Mouse (Mus musculus): ENCODE data around the gene Efcab12. TPM values are rescaled to one million over a fixed set of nuclear protein-coding genes. Genes with fewer than 3 reads are reported as not detected.

Efcab12 gene
- polyA plus RNA-seq, 1 experiment from 2014 or later: 2.7 TPM

DNA sequence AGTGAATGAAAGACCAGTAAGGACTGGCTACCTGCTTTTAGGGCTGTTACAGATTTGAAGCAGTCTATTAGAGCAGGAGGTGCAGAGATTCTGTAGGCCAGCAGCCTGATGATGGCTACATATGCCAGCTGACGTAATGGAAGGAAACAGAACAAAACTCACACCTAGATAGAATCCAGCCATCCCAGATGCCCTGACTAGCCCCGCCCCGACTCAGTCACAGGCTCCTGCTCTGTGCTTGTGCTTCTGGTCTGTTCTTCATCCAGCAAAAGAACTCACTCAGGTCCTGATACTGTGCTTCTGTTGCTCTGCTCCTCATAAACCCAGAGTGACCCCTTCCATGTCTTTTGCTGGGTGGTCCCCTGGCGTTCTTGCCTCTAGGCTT lies 18.1 kb upstream of the Efcab12 start:
- no peaks in the 10 kb centered on the region for H3K27me3 ChIP-seq (replicated peaks)
- ATAC-seq (replicated peaks): no peak
- WGBS: 82% methylated on average over 4 of the region's 4 CpGs
- H3K9me3 ChIP-seq: no peaks in the 10 kb centered on the region
- H3K9ac ChIP-seq: no peak overlapping the region
- H3K36me3 ChIP-seq (replicated peaks): no peaks in the 10 kb centered on the region
- H3K27ac ChIP-seq: no peak overlapping the region
- H3K4me1 ChIP-seq: peaks cover 26% of the 10 kb centered on the region
- no peak overlapping the region for H3K4me3 ChIP-seq
- H3K4me2 ChIP-seq: no peak overlapping the region

DNA sequence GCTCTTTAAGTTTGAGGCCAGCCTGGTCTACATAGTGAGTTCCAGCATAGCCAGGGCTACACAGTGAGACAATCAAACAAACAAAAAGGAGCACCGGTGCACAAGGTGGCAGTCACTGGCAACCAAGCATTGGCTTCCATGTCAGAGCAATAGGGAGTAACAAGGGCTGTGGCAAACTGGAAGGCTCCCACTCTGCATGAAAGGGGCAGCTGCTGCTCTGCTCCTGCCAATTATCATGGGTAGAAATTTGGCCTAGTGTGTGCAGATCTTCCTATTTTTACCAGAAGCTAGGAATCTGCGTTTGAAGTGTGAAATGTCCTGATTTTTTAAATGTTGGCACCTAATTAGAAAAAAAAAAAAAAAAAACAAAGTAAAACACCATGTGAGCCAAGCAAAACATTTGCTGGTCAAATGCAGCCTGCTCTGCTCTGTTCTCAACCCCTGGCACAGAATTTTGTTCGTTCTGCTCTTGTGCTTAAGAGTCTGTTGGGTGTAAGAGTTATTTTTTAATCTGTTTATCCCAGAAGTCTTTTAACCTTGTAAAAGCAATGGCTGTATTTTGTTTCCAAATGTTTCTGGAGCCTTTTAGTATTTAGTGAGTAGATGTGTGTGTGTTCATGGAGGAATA lies 17.6 kb upstream of the Efcab12 start:
- Histone ChIP-seq H3K4me1 (peaks cover 26% of the 10 kb centered on the region), H3K9ac (no peak overlapping the region), H3K9me3 (no peaks in the 10 kb centered on the region), H3K36me3 (replicated peaks) (no peaks in the 10 kb centered on the region), H3K27ac (no peak overlapping the region), H3K4me2 (no peak overlapping the region), H3K27me3 (replicated peaks) (no peaks in the 10 kb centered on the region), H3K4me3 (no peak overlapping the region)
- WGBS: 83% methylated on average over 3 of the region's 3 CpGs
- ATAC-seq (replicated peaks): no peak

DNA sequence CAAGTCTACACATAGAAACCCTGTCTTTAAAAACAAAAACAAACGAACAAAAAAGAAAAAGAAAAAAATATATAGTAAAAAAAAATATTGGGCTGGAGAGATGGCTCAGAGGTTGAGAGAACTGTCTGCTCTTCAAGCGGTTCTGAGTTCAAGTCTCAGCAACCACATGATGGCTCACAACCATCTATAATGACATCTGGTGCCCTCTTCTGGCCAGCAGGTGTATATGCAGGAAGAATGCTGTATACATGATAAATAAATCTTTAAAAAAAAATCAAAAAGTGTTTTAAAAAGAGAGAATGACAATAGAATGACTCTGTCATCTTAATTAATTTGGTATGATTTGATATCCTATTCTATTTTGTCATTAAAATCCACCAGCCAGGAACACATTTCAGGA lies 16.2 kb upstream of the Efcab12 start:
- H3K4me3 ChIP-seq: no peak overlapping the region
- H3K9me3 ChIP-seq: no peaks in the 10 kb centered on the region
- H3K36me3 ChIP-seq (replicated peaks): no peaks in the 10 kb centered on the region
- no peak overlapping the region for H3K9ac ChIP-seq
- no peak for ATAC-seq (replicated peaks)
- WGBS: 62% methylated on average over 2 of the region's 2 CpGs
- no peak overlapping the region for H3K4me2 ChIP-seq
- H3K27ac ChIP-seq: no peak overlapping the region
- no peaks in the 10 kb centered on the region for H3K27me3 ChIP-seq (replicated peaks)
- H3K4me1 ChIP-seq: peaks cover 26% of the 10 kb centered on the region

DNA sequence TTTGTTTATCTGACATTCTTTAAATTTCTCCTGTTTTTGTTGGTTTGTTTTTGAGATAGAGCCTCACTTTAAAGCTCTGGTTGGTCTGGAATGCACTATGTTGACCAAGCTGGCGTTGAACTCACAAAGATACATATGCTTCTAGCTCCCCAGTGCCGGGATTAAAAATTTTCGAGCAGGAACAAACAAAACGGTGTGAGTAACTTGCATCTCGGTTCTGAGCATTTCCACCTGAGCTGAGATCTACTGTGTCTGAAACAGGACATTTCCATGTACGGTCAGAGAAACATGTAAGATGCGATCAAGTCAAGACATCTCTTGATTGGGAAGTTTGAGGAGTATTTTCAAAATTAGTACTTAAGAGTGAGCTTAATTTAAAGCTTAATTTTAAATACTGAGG lies 15.8 kb upstream of the Efcab12 start:
- Histone ChIP-seq H3K4me1 (peaks cover 26% of the 10 kb centered on the region), H3K27me3 (replicated peaks) (no peaks in the 10 kb centered on the region)
- WGBS: 38% methylated on average over 7 of the region's 7 CpGs

DNA sequence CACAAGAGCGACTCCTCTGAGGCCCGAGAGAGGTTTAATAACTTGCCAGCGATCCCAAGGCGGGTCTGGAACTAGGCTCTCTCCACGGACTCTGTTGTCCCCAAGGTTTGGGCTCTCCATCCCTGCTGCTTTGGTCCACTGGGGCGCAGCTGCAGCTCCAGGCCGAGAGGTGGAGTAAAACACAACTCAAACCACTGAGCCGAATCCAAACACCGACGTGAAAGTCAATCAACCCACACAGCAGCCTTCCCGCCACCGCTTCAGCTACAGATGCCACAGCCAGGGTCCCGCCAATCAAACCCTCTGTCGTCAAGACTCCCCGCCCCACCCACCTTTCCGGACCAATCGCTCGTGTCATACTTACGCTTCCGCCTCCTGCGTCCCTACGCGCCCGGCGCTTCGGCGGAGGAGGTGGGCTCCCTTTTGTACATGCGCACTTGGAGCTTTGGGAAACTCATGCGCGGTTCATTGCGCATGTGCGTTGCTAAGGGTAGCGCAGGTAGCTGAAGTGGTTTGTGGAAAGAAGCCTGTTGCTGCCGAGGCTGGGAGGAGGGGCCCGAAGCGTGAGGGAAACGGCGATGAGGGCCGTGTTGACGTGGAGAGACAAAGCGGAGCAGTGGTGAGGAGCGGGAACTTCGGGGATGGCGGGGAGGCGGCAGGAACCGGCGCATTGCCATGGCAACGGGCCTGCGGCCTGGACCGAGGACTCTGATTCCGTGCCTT lies 15.0 kb upstream of the Efcab12 start, which contains the start of the genes Mbd4 and Ift122:
TSS of gene Mbd4 (minus strand) at position 281 of the 723 bp plus-strand sequence.
TSS of gene Ift122 (plus strand) at position 380 of the 723 bp plus-strand sequence.
- H3K4me2 ChIP-seq: peak within 1 kb of the TSS; percentile 79
- peak within 1 kb of the TSS; percentile 80 for H3K27ac ChIP-seq
- H3K27me3 ChIP-seq (replicated peaks): no peaks in the 10 kb centered on the region
- peak; percentile 99 for ATAC-seq (replicated peaks)
- peaks cover 26% of the 10 kb centered on the region for H3K4me1 ChIP-seq
- 0% methylated on average over 51 of the region's 51 CpGs for WGBS
- H3K9ac ChIP-seq: peak within 1 kb of the TSS; percentile 50
- peak within 1 kb of the TSS; percentile 67 for H3K4me3 ChIP-seq
- H3K9me3 ChIP-seq: no peaks in the 10 kb centered on the region
- H3K36me3 ChIP-seq (replicated peaks): 0 out of 2 replicates have a peak, but pooled peaks cover 5% of the 10 kb centered on the region

More for the DNA sequence above, 15.8 kb upstream of the Efcab12 start:
- H3K9ac ChIP-seq: peak overlapping the region; percentile 50
- peak overlapping the region; percentile 80 for H3K27ac ChIP-seq
- H3K4me3 ChIP-seq: peak overlapping the region; percentile 67
- H3K4me2 ChIP-seq: peak overlapping the region; percentile 79
- ATAC-seq (replicated peaks): no peak
- H3K9me3 ChIP-seq: no peaks in the 10 kb centered on the region
- 0 out of 2 replicates have a peak, but pooled peaks cover 1% of the 10 kb centered on the region for H3K36me3 ChIP-seq (replicated peaks)

DNA sequence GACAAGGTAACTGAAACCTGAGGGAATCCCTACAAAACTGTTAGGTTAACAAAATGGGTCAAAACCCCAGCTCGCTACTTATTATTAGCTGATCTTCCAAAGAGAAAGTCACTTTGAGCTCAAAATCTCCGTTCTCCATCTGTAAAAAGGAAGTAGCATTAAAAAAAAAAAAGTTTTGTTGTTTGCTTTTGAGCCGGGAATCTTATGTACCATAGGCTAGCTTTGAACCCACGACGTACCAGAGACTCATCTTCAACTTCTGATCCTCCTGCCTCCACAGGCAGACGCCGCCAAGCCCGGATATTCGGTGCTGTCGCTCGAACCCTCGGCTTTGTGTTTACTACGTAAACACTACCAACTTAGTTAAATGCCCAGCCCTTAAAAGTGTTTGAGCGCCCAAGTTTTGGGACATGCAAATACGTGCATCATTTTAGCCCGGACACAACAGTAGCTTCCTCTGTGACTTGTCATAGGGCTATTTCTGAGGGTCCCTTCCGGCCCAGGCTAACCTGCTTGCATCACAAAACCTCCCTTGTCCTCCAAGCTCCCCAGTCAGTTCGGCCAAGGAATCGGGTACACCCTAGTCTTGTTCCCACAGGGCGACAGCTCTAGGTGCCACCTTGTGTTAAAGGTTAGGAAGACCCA lies 14.4 kb upstream of the Efcab12 start:
- peak overlapping the region; percentile 50 for H3K9ac ChIP-seq

DNA sequence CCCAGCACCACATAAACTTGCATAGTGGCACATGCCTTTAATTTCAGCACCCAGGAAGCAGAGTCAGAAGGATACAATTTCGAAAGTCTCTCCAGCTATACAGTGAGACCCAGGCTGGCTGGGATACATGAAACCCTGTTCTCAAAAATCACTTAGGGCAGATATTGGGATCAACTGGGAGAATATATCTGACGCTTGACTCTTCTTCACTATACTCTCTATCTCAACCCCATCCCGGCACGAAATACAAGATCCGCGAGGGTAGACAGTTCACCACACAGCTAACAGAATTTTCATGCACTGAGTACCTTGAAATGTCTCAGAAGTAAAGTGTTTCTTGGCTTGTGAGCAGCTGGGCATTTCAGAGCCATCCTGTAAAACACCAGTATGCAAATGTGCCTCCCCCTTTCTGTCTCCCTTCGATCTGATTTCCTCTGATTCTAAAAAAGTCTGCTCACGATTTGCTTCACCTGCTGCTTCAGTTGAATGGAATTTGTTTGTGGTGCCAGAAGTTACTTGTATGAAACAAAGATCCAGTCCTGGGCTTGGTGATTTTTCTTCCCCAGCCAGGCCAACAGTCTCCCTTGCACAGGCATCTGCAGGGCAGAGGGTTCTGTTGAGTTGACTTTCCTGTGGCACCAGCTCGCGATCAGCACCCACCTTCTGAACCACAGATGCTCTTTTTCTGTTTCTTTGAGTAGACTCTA lies 10.5 kb upstream of the Efcab12 start:
- ATAC-seq (replicated peaks): no peak
- H3K4me3 ChIP-seq: no peak overlapping the region
- WGBS: 93% methylated on average over 10 of the region's 10 CpGs

More for the DNA sequence above, 14.4 kb upstream of the Efcab12 start:
- WGBS: 5% methylated on average over 20 of the region's 20 CpGs
- peak overlapping the region; percentile 80 for H3K27ac ChIP-seq
- H3K4me3 ChIP-seq: peak overlapping the region; percentile 67
- no peak for ATAC-seq (replicated peaks)
- peak overlapping the region; percentile 79 for H3K4me2 ChIP-seq
- H3K36me3 ChIP-seq (replicated peaks): 0 out of 2 replicates have a peak, but pooled peaks cover 5% of the 10 kb centered on the region
- peaks cover 26% of the 10 kb centered on the region for H3K4me1 ChIP-seq
- H3K27me3 ChIP-seq (replicated peaks): no peaks in the 10 kb centered on the region
- H3K9me3 ChIP-seq: no peaks in the 10 kb centered on the region

DNA sequence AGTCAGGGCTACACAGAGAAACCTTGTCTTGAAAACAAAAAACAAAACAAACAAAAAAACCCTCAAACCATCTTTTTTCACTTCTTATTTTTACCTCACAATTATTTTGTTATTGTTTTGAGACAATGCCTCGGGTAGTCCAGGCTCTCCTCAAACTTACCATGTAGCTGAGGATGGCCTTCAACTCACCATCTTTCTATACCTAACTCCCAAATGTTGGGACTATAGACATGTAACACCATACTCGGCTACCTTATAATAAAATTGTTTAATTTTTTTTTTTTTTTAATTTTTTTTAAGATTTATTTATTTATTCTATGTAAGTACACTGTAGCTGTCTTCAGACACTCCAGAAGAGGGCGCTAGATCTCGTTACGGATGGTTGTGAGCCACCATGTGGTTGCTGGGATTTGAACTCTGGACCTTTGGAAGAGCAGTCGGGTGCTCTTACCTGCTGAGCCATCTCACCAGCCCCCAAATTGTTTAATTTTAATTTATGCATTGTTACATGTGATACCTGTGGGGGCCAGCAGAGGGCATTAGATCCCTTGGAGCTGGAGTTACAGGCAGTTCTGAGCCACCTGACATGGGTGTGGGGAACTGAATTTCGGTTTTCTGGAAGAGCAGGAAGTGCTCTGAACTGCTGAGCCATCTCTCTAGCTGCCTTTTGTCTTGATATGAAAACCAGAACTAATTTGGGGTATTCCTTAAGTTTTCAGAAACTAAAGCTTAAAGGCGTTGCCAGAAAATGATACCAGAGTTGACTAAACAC lies 8.6 kb upstream of the Efcab12 start:
- Histone ChIP-seq H3K9me3 (no peaks in the 10 kb centered on the region), H3K36me3 (replicated peaks) (peaks cover 5% of the 10 kb centered on the region; the same call in 1 of the 2 replicates), H3K4me2 (no peak overlapping the region), H3K4me3 (no peak overlapping the region), H3K4me1 (peaks cover 2% of the 10 kb centered on the region), H3K27me3 (replicated peaks) (no peaks in the 10 kb centered on the region), H3K9ac (no peak overlapping the region), H3K27ac (no peak overlapping the region)
- ATAC-seq (replicated peaks): no peak
- WGBS: 42% methylated on average over 8 of the region's 8 CpGs

More for the DNA sequence above, 10.5 kb upstream of the Efcab12 start:
- Histone ChIP-seq H3K27me3 (replicated peaks) (no peaks in the 10 kb centered on the region), H3K27ac (0 out of 2 replicates have a peak overlapping the region, but pooled peaks have one; percentile 41), H3K4me1 (peaks cover 15% of the 10 kb centered on the region), H3K9me3 (no peaks in the 10 kb centered on the region), H3K9ac (no peak overlapping the region), H3K36me3 (replicated peaks) (0 out of 2 replicates have a peak, but pooled peaks cover 5% of the 10 kb centered on the region), H3K4me2 (no peak overlapping the region)

DNA sequence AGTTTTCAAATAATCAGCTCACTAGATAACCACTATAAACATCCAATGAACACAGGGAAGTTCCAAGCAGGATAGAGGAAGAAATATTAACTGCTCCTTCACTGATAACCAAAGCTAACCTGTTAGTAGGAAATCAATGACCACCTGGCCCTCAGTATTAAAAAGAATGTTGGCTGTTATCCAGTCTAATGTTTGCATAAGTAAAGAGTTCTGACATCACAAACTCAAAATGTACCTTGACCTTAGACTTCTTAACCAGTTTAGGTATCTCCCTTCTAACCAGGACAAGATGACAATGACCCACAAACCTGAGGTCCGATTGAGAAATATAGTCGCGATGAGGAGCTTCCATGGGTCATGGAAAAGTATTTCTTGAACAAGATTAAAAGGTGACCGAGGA lies 6.8 kb upstream of the Efcab12 start:
- no peak overlapping the region for H3K9ac ChIP-seq
- no peak overlapping the region for H3K4me2 ChIP-seq
- no peak overlapping the region for H3K4me3 ChIP-seq
- H3K27ac ChIP-seq: no peak overlapping the region
- H3K9me3 ChIP-seq: no peaks in the 10 kb centered on the region
- peaks cover 5% of the 10 kb centered on the region; the same call in 1 of the 2 replicates for H3K36me3 ChIP-seq (replicated peaks)
- 94% methylated on average over 4 of the region's 4 CpGs for WGBS
- H3K27me3 ChIP-seq (replicated peaks): no peaks in the 10 kb centered on the region
- no peaks in the 10 kb centered on the region for H3K4me1 ChIP-seq
- no peak for ATAC-seq (replicated peaks)

DNA sequence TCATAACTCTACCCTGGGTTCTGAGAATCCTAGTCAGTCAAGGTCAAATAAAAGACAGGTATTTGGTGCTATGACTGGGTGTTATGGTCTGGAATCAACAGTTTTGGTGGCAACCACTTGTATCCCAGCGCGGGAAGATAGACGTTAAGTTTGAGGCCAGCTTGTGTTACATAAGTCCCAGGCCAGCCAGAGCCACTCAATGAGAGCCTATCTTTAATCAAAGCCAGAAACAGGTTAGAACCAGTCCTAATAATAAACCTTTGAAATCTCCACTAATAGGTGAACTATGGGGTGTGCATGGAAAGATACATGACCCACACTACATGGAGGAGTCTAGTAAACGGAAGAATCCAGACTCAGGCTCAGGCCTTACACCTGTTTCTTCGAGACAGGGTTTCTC lies 533 bp upstream of the Efcab12 start:
- no peak overlapping the region for H3K27ac ChIP-seq
- WGBS: 61% methylated on average over 5 of the region's 5 CpGs

DNA sequence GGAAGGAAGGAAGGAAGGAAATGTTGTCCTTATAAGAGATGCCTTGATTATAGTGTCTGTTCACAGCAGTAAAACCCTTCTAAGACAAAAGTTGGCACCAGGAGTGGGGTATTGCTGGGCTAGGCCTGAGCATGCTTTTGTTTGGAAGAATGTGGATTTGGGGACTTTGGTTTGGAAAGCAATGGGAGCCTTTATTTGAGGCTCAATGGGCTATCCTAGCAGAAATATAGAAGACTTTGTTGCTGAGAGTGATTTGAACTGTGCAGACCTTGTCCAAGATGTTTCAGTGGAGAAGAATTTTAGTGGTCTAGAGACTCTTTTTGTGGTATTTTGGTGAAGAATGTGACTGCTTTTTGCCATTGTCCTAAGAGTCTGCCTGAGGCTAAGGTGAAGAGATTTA lies 4.4 kb downstream of the Efcab12 start:
- no peak overlapping the region for H3K9ac ChIP-seq
- H3K9me3 ChIP-seq: no peaks in the 10 kb centered on the region
- no peak overlapping the region for H3K27ac ChIP-seq
- peaks cover 16% of the 10 kb centered on the region; the same call in 1 of the 2 replicates for H3K4me1 ChIP-seq
- no peak for ATAC-seq (replicated peaks)
- no peaks in the 10 kb centered on the region for H3K36me3 ChIP-seq (replicated peaks)
- H3K27me3 ChIP-seq (replicated peaks): no peaks in the 10 kb centered on the region
- no peak overlapping the region for H3K4me2 ChIP-seq
- no peak overlapping the region for H3K4me3 ChIP-seq

More for the DNA sequence above, 533 bp upstream of the Efcab12 start:
- Histone ChIP-seq H3K27me3 (replicated peaks) (no peaks in the 10 kb centered on the region), H3K4me3 (peak overlapping the region; percentile 40), H3K9me3 (no peaks in the 10 kb centered on the region), H3K4me2 (peak overlapping the region; percentile 76), H3K9ac (no peak overlapping the region), H3K4me1 (peaks cover 16% of the 10 kb centered on the region; the same call in 1 of the 2 replicates), H3K36me3 (replicated peaks) (no peaks in the 10 kb centered on the region; the same call in 1 of the 2 replicates)
- peak; percentile 49 for ATAC-seq (replicated peaks)
